Mouse (Mus musculus) cerebellum, adult 2 months (tissue): ENCODE results near the gene Olfr874. TPM values are rescaled to one million over a fixed set of nuclear protein-coding genes. Genes with fewer than 3 reads are reported as not detected.
"Not testable (repeated sequence)": the region's sequence is repeated elsewhere in the genome, so short reads cannot be mapped to it uniquely, and the experiment has no call there.

Source experiments
- DNase-seq, 2 experiments: peaks; one replicate each; pipeline ENCODE4 v3.0.0; 2021
- H3K27ac ChIP-seq: fragments of 200-500 bp; 2 replicates; pipeline ENCODE4 v1.5.1; 2012; ENCODE audit warnings: low read length, control low read depth, inconsistent platforms; ENCODE audit not compliant: insufficient read depth
- H3K27me3 ChIP-seq: fragments of 200-500 bp; 2 replicates; pipeline ENCODE4 v1.6.1; 2012; ENCODE audit warnings: inconsistent platforms, mild to moderate bottlenecking, low read length, moderate library complexity; ENCODE audit not compliant: control insufficient read depth, insufficient read depth
- H3K4me1 ChIP-seq: fragments of 200-500 bp; 2 replicates; pipeline ENCODE4 v1.6.1; 2011; ENCODE audit warnings: low read length; ENCODE audit not compliant: control insufficient read depth, insufficient read depth
- H3K4me3 ChIP-seq: fragments of 200-500 bp; replicated peaks from 2 replicates; pipeline ENCODE3; 2011; ENCODE audit warnings: mild to moderate bottlenecking, low read depth, low read length, control low read depth; ENCODE audit not compliant: insufficient read depth
- CTCF ChIP-seq: fragments of 200-500 bp; IDR thresholded peaks from 2 replicates; pipeline ENCODE4 v1.5.1; 2011; ENCODE audit warnings: low read depth, mild to moderate bottlenecking, control low read depth, low read length, moderate library complexity, borderline replicate concordance; ENCODE audit not compliant: insufficient read depth
- POLR2A ChIP-seq: fragments of 200-500 bp; IDR thresholded peaks from 2 replicates; pipeline ENCODE4 v1.6.1; 2011; ENCODE audit warnings: low read length, control low read depth, borderline replicate concordance; ENCODE audit not compliant: insufficient read depth
- WGBS: fragments of 180-500 bp; shearing (Covaris S2); methylation state at CpG from one replicate; pipeline ENCODE4 v1.1.7; 2018; 5-methylcytosine and 5-hydroxymethylcytosine counted together
- polyA plus RNA-seq: library from polyadenylated mRNA; depleted of rRNA; stranded (reverse); fragments of >200 nt; gene quantifications from 2 replicates; pipeline ENCODE4 v1.2.3, GENCODE M21; 2012; rRNA removed

The Olfr874 gene
- polyA plus RNA-seq, 1 experiment = not detected

- no peak for TF ChIP-seq POLR2A
- no peak for TF ChIP-seq CTCF
- Histone ChIP-seq H3K4me3 (no peak within 1 kb of the TSS), H3K4me1 (no peaks in the 10 kb centered on the region), H3K27ac (no peak within 1 kb of the TSS), H3K27me3 (no peaks in the 10 kb centered on the region)
- DNase-seq = no peak
- WGBS = 46% methylated on average over 2 of the region's 2 CpGs
These were observed 26.9 kb downstream of the Olfr874 start, which contains the start of gene Olfr875 for GRCm38 (mm10) chr9:37771759-37772158. TSS of gene Olfr875 (plus strand) at chr9:37771857.

- Histone ChIP-seq H3K4me3 (no peak overlapping the region), H3K27ac (no peak overlapping the region), H3K27me3 (no peaks in the 10 kb centered on the region; the same call in 1 of the 2 replicates), H3K4me1 (no peaks in the 10 kb centered on the region; the same call in 1 of the 2 replicates)
- no peak for DNase-seq
- WGBS = 2% methylated on average over 7 of the region's 7 CpGs
- no peak for TF ChIP-seq CTCF
- TF ChIP-seq POLR2A = no peak
These were observed 37.9 kb downstream of the Olfr874 start for GRCm38 (mm10) chr9:37782766-37783260.

DNA sequence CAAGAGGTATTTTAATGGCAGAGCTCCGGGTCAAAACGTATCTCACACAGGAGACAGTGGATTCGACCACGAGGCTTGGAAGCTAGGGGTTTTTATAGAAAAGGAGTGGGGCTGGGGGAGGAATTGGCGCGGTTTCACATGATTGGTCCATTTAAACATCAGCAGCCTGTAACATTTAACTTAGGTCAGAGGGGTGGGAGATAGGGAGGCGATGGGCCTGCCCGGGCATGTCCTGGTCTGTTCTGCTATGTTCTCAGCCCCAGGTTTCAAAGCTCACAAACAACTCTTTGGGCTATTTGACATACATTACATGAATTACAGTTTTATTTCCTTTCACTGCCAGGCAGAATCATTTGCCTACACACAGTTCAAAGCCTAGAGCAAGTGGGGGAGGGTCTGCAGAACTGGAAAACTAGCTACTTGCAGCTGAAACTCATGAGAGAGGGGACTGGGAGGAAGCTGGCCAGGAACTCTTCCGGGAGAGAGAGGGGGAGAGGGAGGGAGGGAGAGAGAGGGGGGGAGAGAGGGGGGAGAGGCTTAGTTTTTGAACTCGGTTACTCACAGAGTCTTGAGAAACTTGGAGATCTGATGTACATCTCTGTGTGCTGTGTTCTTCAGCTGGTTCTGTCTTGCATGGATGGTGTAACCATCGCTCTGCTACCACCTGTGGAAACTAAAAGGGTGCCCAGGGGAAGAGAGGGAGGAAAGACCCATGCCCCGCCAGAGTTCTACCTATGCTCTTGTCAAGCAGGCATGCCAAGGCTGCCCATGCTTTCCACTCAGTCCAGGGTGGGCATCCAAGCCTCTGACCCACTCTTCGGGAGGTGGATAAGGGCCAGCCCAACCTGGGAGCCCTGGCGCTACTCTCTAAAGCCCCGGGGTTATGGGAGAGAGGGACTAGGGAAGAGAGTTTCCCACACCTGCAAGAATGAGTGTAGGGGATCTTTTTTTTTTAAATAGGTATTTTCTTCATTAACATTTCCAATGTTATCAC, 38.8 kb downstream of the Olfr874 start:
- not testable (repeated sequence) for DNase-seq, H3K27ac ChIP-seq, H3K27me3 ChIP-seq, H3K4me1 ChIP-seq, H3K4me3 ChIP-seq
- 57% methylated on average over 10 of the region's 15 CpGs for WGBS

DNA sequence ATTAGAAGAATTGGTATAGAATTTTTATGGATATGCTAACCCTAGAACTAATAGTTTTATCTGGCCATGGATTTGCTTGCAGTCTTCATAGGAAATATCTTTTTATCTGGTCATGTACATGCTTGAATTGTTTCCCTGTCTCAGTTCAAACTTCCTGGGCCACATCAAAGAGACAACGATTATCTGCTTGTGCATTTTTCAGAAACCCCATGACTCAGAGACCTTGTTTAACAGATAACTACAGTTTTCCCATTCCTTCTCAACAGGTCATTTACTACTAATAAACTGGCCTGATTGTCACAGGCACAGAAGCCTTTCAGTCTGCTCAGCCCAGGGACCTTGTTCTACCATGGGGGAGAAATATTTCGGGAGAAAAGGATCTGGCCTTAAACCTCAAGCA, 41.5 kb downstream of the Olfr874 start:
- Histone ChIP-seq H3K27me3 (no peaks in the 10 kb centered on the region; the same call in 1 of the 2 replicates), H3K4me3 (no peak overlapping the region), H3K27ac (no peak overlapping the region), H3K4me1 (no peaks in the 10 kb centered on the region; the same call in 1 of the 2 replicates)
- no peak for TF ChIP-seq POLR2A
- TF ChIP-seq CTCF = no peak
- no peak for DNase-seq
- WGBS = 87% methylated on average over 2 of the region's 2 CpGs

Other genes with a start within 250 kb of the Olfr874 start
- 28.2 and 28.8 TPM in 2 replicates for gene Esam, start 217.0 kb upstream of the Olfr874 start, polyA plus RNA-seq
- gene Vsig2, start 205.9 kb upstream of the Olfr874 start, polyA plus RNA-seq = 3.4 and 4.8 TPM in 2 replicates
- 46.6 and 66.0 TPM in 2 replicates for gene Nrgn, start 192.2 kb upstream of the Olfr874 start, polyA plus RNA-seq
- gene Siae, start 189.4 kb upstream of the Olfr874 start, polyA plus RNA-seq = 15.8 and 15.9 TPM in 2 replicates
- 4.8 and 6.6 TPM in 2 replicates for gene Spa17, start 131.4 kb upstream of the Olfr874 start, polyA plus RNA-seq
- gene Tbrg1, start 87.8 kb upstream of the Olfr874 start, polyA plus RNA-seq = 33.5 and 34.7 TPM in 2 replicates
- not detected in 2 replicates for gene Panx3, start 75.9 kb upstream of the Olfr874 start, polyA plus RNA-seq
- gene Olfr160, start 28.9 kb upstream of the Olfr874 start, polyA plus RNA-seq = not detected in 2 replicates
- not detected in 2 replicates for gene Olfr875, start 26.8 kb downstream of the Olfr874 start, polyA plus RNA-seq
- gene Olfr876, start 57.9 kb downstream of the Olfr874 start, polyA plus RNA-seq = not detected in 2 replicates
- gene Olfr877, start 109.2 kb downstream of the Olfr874 start, polyA plus RNA-seq = not detected in 2 replicates
- gene Olfr145, start 151.6 kb downstream of the Olfr874 start, polyA plus RNA-seq = not detected in 2 replicates
- not detected in 2 replicates for gene Olfr878, start 172.7 kb downstream of the Olfr874 start, polyA plus RNA-seq
- not detected in 2 replicates for gene Olfr881, start 246.7 kb downstream of the Olfr874 start, polyA plus RNA-seq